Mouse (Mus musculus) C2C12 (cell line): Measurements from ENCODE around the gene Pigw. TPM values are rescaled to one million over a fixed set of nuclear protein-coding genes. Genes with fewer than 3 reads are reported as not detected.
A peak's percentile ranks its signal among the peaks of the same experiment; 100 is the strongest.

Source experiments
- H3K27me3 ChIP-seq: one replicate; pipeline ENCODE4 v1.6.1; 2011; ENCODE audit not compliant: control insufficient read depth, insufficient read depth, insufficient read length
- H3K36me3 ChIP-seq: one replicate; pipeline ENCODE4 v1.6.1; 2011; ENCODE audit not compliant: control insufficient read depth, insufficient read depth
- H3K4me3 ChIP-seq: one replicate; pipeline ENCODE4 v1.5.1; 2011; ENCODE audit warnings: mild to moderate bottlenecking, control low read depth; ENCODE audit not compliant: poor library complexity, insufficient read depth, severe bottlenecking
- H3K79me2 ChIP-seq: one replicate; pipeline ENCODE4 v1.6.1; 2011; ENCODE audit not compliant: control insufficient read depth, insufficient read depth
- H3K79me3 ChIP-seq: one replicate; pipeline ENCODE4 v1.6.1; 2011; ENCODE audit warnings: low read depth, control low read depth
- H3ac ChIP-seq: one replicate; pipeline ENCODE3; 2011; ENCODE audit warnings: low read depth; ENCODE audit not compliant: control insufficient read depth, insufficient read length
- CEBPB ChIP-seq: IDR thresholded peaks from one replicate; pipeline ENCODE4 v1.6.1; 2011; ENCODE audit warnings: low read depth, mild to moderate bottlenecking, control low read depth, moderate library complexity
- CTCF ChIP-seq: IDR thresholded peaks from one replicate; pipeline ENCODE4 v1.5.1; 2011; ENCODE audit not compliant: control insufficient read depth, insufficient read depth, insufficient read length
- FOSL1 ChIP-seq: IDR thresholded peaks from one replicate; pipeline ENCODE4 v1.8.0; 2011; ENCODE audit warnings: mild to moderate bottlenecking, low read length; ENCODE audit not compliant: poor library complexity, insufficient read depth, severe bottlenecking
- MAX ChIP-seq: IDR thresholded peaks from one replicate; pipeline ENCODE4 v1.6.1; 2011; ENCODE audit warnings: mild to moderate bottlenecking, control low read depth
- MYOD1 ChIP-seq: IDR thresholded peaks from one replicate; pipeline ENCODE4 v1.6.1; 2011; ENCODE audit warnings: low read depth; ENCODE audit not compliant: control insufficient read depth, insufficient read length
- MYOG ChIP-seq: IDR thresholded peaks from one replicate; pipeline ENCODE4 v1.6.1; 2011; ENCODE audit not compliant: control insufficient read depth, insufficient read length; ENCODE audit errors: extremely low read depth
- USF1 ChIP-seq: IDR thresholded peaks from one replicate; pipeline ENCODE4 v1.6.1; 2011; ENCODE audit warnings: low read depth, mild to moderate bottlenecking, control low read depth, moderate library complexity
- polyA plus RNA-seq: library from polyadenylated mRNA; unstranded; fragments of >200 nt; fragmentation: generic; extraction: Trizol; gene quantifications from one replicate; pipeline ENCODE4 v1.2.1, GENCODE M21; 2012; ENCODE audit warnings: missing spikeins

Gene Pigw
- polyA plus RNA-seq, 1 experiment, result 3.9 TPM

DNA sequence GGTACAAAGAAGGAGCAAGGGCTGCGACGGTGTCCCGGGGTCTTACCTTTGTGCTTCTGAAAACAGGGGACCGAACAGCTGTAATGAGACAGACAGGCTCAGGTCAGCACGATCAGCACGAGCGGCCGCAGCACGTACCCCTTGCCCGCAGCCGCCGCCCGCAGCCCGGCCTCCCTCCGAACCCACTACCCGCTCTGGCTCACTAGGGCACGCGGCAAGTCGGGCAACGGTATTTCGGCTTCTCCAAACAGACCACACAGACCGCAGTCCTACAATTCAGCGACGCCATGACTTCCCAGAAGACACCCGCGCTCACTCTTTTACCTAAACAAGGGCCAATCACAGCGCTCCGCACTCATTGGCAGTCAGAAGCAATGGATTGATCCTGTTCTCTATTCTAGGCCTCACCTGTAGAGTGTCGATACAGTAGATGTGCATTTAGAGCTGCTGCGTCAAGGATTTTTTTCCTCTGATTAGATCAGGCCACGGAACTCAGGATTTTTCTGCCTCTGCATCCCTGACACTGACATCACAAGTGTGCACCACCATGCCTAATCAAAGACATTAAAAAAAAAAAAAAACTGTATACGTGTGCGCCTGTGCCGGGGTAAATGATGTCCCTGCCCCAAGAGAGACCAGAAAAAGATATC is 36.1 kb upstream of the Pigw start, which contains the start of gene Znhit3:
TSS of gene Znhit3 (minus strand) at position 314 of the 650 bp plus-strand sequence.
- Histone ChIP-seq H3ac (peak within 1 kb of the TSS; percentile 79), H3K79me2 (peaks cover 23% of the 10 kb centered on the region), H3K36me3 (peaks cover 21% of the 10 kb centered on the region), H3K79me3 (peaks cover 12% of the 10 kb centered on the region), H3K27me3 (no peaks in the 10 kb centered on the region), H3K4me3 (peak within 1 kb of the TSS; percentile 77)
- TF ChIP-seq MYOD1 (no peak), CEBPB (no peak), USF1 (no peak), CTCF (no peak), MAX (peak; percentile 81), MYOG (no peak)

DNA sequence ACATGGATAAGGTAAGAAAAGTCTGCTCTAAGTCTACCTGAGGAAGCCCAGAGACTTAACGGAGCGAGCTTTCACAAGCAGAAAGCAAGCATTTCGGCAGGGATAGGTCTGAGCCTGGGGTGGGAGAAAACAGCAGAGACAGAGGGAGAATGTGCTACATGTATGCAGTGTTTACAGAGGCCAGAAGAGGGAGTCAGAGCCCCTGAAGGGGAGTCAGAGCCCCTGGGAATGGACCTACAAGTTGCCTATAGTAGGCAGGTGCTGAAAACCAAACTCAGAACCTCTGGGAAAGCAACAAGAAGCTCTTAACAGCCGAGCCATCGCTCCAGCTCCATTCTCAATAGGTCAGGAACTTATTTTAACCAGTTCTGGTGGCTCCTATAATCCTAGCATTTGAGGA is 34.6 kb upstream of the Pigw start:
- Histone ChIP-seq H3K79me2 (peaks cover 23% of the 10 kb centered on the region), H3ac (no peak overlapping the region), H3K36me3 (peaks cover 36% of the 10 kb centered on the region), H3K27me3 (no peaks in the 10 kb centered on the region), H3K79me3 (peaks cover 12% of the 10 kb centered on the region), H3K4me3 (no peak overlapping the region)
- TF ChIP-seq MYOG (no peak), MYOD1 (no peak)

DNA sequence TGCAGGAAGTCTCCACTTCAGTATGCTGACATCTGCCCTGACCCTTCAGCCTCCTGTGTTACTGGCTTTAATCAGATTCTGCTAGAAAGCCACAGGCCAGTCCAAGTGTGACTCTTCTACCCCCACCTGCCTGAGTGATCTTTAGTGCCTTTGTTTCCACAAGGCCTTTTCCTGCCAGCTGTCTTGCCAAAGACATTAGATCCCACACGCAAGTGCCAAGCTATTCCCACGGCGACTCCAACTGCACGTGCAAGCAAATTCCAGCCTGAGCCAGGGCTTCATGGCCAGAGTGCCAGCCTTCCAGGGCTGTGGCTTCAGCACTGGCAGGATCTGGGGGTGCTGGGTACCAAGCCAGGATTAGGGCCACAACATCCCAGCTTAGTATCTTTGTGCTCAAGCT is 30.3 kb upstream of the Pigw start:
- TF ChIP-seq MAX (no peak), USF1 (no peak), MYOD1 (peak; percentile 68)
- H3K79me2 ChIP-seq, result peaks cover 15% of the 10 kb centered on the region
- peaks cover 6% of the 10 kb centered on the region for H3K79me3 ChIP-seq
- H3K36me3 ChIP-seq, result peaks cover 72% of the 10 kb centered on the region
- no peak overlapping the region for H3ac ChIP-seq
- H3K27me3 ChIP-seq, result no peaks in the 10 kb centered on the region
- H3K4me3 ChIP-seq, result no peak overlapping the region

DNA sequence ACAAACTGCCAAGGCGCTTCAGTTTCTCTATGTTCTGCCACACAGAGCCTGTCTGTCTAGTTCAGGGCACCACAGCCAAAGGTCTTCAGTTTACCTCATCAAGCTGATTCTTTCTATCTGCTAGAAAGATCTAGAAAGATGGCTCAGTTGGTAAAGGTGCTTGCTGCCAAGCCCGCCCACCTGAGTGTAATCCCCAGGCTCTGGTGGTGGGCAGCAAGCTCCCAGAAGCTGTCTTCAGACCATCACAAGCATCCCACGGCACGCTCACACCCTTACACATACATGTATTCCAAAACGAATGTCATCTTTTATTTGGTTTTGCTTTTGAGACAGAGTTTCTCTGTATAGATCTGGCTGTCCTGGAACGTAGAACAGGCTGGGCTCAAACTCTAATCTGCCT is 28.4 kb upstream of the Pigw start:
- Histone ChIP-seq H3K27me3 (no peaks in the 10 kb centered on the region), H3K36me3 (peaks cover 89% of the 10 kb centered on the region), H3K79me2 (no peaks in the 10 kb centered on the region), H3K79me3 (no peaks in the 10 kb centered on the region), H3ac (no peak overlapping the region), H3K4me3 (no peak overlapping the region)
- TF ChIP-seq MAX (no peak), CTCF (no peak), MYOD1 (no peak), FOSL1 (no peak), USF1 (no peak), MYOG (no peak), CEBPB (no peak)

DNA sequence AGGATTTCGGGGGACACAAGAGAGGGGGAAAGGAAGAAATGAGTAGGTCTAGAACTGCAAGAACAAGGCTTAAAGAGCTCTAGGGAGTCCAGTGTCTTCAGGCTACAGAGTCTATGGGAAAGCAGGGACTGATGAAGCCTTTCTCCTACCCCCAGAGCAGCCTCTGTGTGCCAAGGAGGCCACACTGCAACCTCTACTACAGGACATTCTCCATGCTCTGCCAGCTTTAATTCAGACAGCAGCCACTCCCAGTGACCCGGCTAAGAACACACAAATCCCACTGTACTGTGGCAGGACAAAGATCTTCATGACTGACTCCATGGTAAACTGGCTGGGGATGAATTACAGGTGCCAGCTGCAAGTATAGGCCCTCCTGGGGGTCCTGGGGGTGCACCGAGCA is 27.0 kb upstream of the Pigw start:
- Histone ChIP-seq H3K79me3 (no peaks in the 10 kb centered on the region), H3K36me3 (peaks cover 90% of the 10 kb centered on the region), H3K27me3 (no peaks in the 10 kb centered on the region), H3ac (no peak overlapping the region), H3K4me3 (no peak overlapping the region), H3K79me2 (no peaks in the 10 kb centered on the region)
- no peak for TF ChIP-seq USF1
- TF ChIP-seq CTCF, result no peak
- no peak for TF ChIP-seq MAX
- no peak for TF ChIP-seq CEBPB
- no peak for TF ChIP-seq MYOD1
- no peak for TF ChIP-seq MYOG

DNA sequence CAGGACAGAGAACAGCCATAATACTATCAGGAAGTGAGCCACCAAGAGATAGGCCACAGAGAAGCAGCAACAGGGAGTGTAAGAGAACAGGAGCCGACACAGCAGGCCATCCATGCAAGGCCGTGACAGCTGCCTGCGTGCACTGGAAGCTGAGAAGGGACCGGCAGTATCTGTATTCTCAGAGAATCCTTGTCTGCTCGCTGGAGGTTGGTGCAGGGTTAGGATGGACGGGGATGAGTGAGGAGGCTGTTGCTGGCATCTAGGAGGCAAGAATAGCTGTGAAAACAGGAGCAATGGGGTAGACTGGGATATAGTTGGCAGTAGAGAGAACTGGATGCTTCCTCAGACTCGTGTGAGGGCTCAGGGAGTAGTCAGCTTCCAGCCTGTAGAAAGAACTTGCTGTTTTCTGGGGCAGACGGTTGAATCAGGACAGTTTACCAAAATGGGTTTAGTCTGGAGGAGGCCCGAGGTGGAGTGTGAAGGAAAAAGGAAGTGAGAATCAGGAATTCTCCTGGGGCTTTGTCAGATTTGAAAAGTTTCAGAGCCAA is 24.6 kb upstream of the Pigw start:
- Histone ChIP-seq H3ac (no peak overlapping the region), H3K79me3 (no peaks in the 10 kb centered on the region), H3K4me3 (no peak overlapping the region), H3K27me3 (no peaks in the 10 kb centered on the region), H3K36me3 (peaks cover 91% of the 10 kb centered on the region), H3K79me2 (no peaks in the 10 kb centered on the region)
- TF ChIP-seq MYOG, result no peak
- no peak for TF ChIP-seq USF1
- TF ChIP-seq FOSL1, result no peak
- no peak for TF ChIP-seq MYOD1
- no peak for TF ChIP-seq CEBPB
- no peak for TF ChIP-seq CTCF
- TF ChIP-seq MAX, result no peak
